10 mouse cellular contexts compared by ENCODE assay signal in the genomic region with DNA sequence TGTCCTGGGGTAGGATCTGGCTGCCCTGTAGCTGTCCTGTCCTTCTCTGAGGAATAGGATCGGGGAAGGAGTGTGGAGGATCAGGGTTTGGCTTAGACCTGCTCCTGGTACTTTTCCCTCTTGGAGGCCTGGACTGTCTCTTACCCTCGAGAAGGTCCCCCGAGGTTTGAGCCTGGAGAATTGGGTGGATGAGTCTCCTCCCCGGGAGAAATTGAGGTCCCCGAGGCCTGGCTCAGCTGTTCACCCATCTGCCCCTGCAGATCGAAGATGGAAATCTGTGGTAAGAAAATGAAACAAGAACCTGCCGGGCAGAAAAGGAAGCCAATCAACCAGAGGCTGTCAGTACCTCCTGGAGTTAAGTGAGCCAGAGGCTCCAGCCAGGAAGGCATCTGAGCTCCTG. TPM values are rescaled to one million over a fixed set of nuclear protein-coding genes. Genes with fewer than 3 reads are reported as not detected.
DNase-seq lines count a peak whose midpoint lies in the region; ATAC-seq lines count a peak whose summit lies in the region.
"Had no signal": no experiment of that assay in that cellular context is flagged by ENCODE, and none has a peak within 500 bp of the region (broad histone marks: within the 10 kb centered on the region; RNA-seq: fewer than 3 reads in every experiment).

No protein-coding gene starts in this region.

- H3K9me3 ChIP-seq in heart, embryonic 13.5 days = no peaks in the 10 kb centered on the region
- no peaks in the 10 kb centered on the region for H3K9me3 ChIP-seq in forebrain, embryonic 11.5 days (ENCODE audit: control insufficient read depth, low read length)
- no peaks in the 10 kb centered on the region for H3K9me3 ChIP-seq in limb, embryonic 10.5 days (replicated peaks)
- no peaks in the 10 kb centered on the region for H3K9me3 ChIP-seq in stomach, embryonic 15.5 days
- H3K9me3 ChIP-seq: G1E had no signal

- H3K9ac ChIP-seq in heart, embryonic 13.5 days = peak overlapping the region; percentile 38
- H3K9ac ChIP-seq in forebrain, embryonic 11.5 days (ENCODE audit: low read length) = peak overlapping the region; percentile 49
- no peak overlapping the region for H3K9ac ChIP-seq in stomach, embryonic 15.5 days

- WGBS in heart, embryonic 13.5 days = 45% methylated on average over 7 of the region's 7 CpGs
- 53% methylated on average over 7 of the region's 7 CpGs for WGBS in forebrain, embryonic 11.5 days
- whole genome bisulfite sequencing in limb, embryonic 10.5 days = 73% methylated on average over 7 of the region's 7 CpGs
- WGBS in stomach, embryonic 15.5 days = 55% methylated on average over 7 of the region's 7 CpGs

- H3K27ac ChIP-seq in heart, embryonic 13.5 days (replicated peaks) = 0 out of 2 replicates have a peak overlapping the region, but pooled peaks have one; percentile 50
- H3K27ac ChIP-seq in forebrain, embryonic 11.5 days (ENCODE audit: low read depth, low read length) = peak overlapping the region; percentile 51; the same call in 1 of the 2 replicates
- peak overlapping the region; percentile 70; the same call in 1 of the 2 replicates for H3K27ac ChIP-seq in limb, embryonic 10.5 days
- peak overlapping the region; percentile 51; the same call in 1 of the 2 replicates for H3K27ac ChIP-seq in stomach, embryonic 15.5 days

- intact Hi-C loops in heart, postnatal 10 days (cut with DNase I) = loop anchor here (2.0 kb wide), 1 partner anchor 21 kb away; no protein-coding TSS in a partner anchor

- no peak for ATAC-seq in heart, embryonic 13.5 days (ENCODE audit: extremely low read depth, insufficient number of reproducible peaks, low FRiP score, low TSS enrichment)
- 0 out of 2 replicates have a peak, but pooled peaks have one; percentile 25 for ATAC-seq in forebrain, embryonic 11.5 days (replicated peaks; ENCODE audit: low FRiP score)
- ATAC-seq in stomach, embryonic 15.5 days (ENCODE audit: insufficient read depth, low FRiP score, low read depth) = no peak

- no peak overlapping the region for H3K4me2 ChIP-seq in heart, embryonic 13.5 days
- H3K4me2 ChIP-seq in forebrain, embryonic 11.5 days (ENCODE audit: low read depth, low read length, severe bottlenecking) = 0 out of 2 replicates have a peak overlapping the region, but pooled peaks have one; percentile 15
- H3K4me2 ChIP-seq in stomach, embryonic 15.5 days = no peak overlapping the region

- peaks cover 50% of the 10 kb centered on the region for H3K4me1 ChIP-seq in heart, embryonic 13.5 days
- H3K4me1 ChIP-seq in forebrain, embryonic 11.5 days (replicated peaks; ENCODE audit: control insufficient read depth, insufficient read depth, low read length) = peaks cover 26% of the 10 kb centered on the region
- H3K4me1 ChIP-seq in limb, embryonic 10.5 days = peaks cover 38% of the 10 kb centered on the region
- H3K4me1 ChIP-seq in stomach, embryonic 15.5 days = peaks cover 25% of the 10 kb centered on the region

- no peak for DNase-seq in heart, postnatal 10 days
- no peak for DNase-seq in forebrain, embryonic 11.5 days (ENCODE audit: low spot score)
- DNase-seq in limb, embryonic 10.5 days (ENCODE audit: low spot score) = no peak
- no peak for DNase-seq in adrenal gland, postnatal 4 days (ENCODE audit: low spot score in 2 of 2)
- DNase-seq in kidney, adult 18-20 months = no peak
- no peak for DNase-seq in layer of hippocampus, postnatal 25 days (ENCODE audit: extremely low spot score in 1 of 2, low spot score in 1 of 2)
- DNase-seq: lung, adult 2 months had no signal

- H3K27me3 ChIP-seq in heart, embryonic 13.5 days (replicated peaks) = no peaks in the 10 kb centered on the region
- no peaks in the 10 kb centered on the region; the same call in 1 of the 2 replicates for H3K27me3 ChIP-seq in forebrain, embryonic 11.5 days (ENCODE audit: control insufficient read depth, insufficient read depth, low read length)
- H3K27me3 ChIP-seq in limb, embryonic 10.5 days (ENCODE audit: low read depth, poor library complexity, severe bottlenecking) = peaks cover 30% of the 10 kb centered on the region
- no peaks in the 10 kb centered on the region for H3K27me3 ChIP-seq in stomach, embryonic 15.5 days (replicated peaks)

- no peaks in the 10 kb centered on the region for H3K36me3 ChIP-seq in heart, embryonic 13.5 days
- no peaks in the 10 kb centered on the region for H3K36me3 ChIP-seq in forebrain, embryonic 11.5 days (ENCODE audit: control insufficient read depth, insufficient read depth, low read length)
- H3K36me3 ChIP-seq in limb, embryonic 10.5 days = no peaks in the 10 kb centered on the region
- no peaks in the 10 kb centered on the region for H3K36me3 ChIP-seq in stomach, embryonic 15.5 days
- H3K36me3 ChIP-seq: G1E had no signal

- no peak overlapping the region for H3K4me3 ChIP-seq in heart, embryonic 13.5 days
- no peak overlapping the region for H3K4me3 ChIP-seq in forebrain, embryonic 11.5 days (ENCODE audit: low read depth, low read length)
- H3K4me3 ChIP-seq in limb, embryonic 10.5 days = no peak overlapping the region
- no peak overlapping the region for H3K4me3 ChIP-seq in stomach, embryonic 15.5 days (replicated peaks)

RNA-seq across cellular contexts. Expression of a gene that starts 45.5 kb away (rescaled TPM):
- polyA plus RNA-seq in heart, embryonic 13.5 days (2015; fragmentation: Nextera tagmentation; extraction: Ambion mirVana) = 10.6 and 10.7 TPM in 2 replicates
- 10 to 100 TPM; 58.1 to 68.9 TPM for total RNA-seq in heart, postnatal 10 days (2021)
- 16.2 and 18.8 TPM in 2 replicates for polyA plus RNA-seq in forebrain, embryonic 11.5 days (2014; fragmentation: Nextera tagmentation; extraction: Ambion mirVana)
- 1.4 and 2.3 TPM in 2 replicates for polyA plus RNA-seq in limb, embryonic 10.5 days (2016; fragmentation: Nextera tagmentation; extraction: Ambion mirVana)
- polyA plus RNA-seq in stomach, embryonic 15.5 days (2015; fragmentation: Nextera tagmentation; extraction: Ambion mirVana) = 16.5 and 17.4 TPM in 2 replicates
- 10 to 100 TPM; 22.2 to 32.7 TPM for total RNA-seq in adrenal gland, postnatal 4 days (2021)
- 10 to 100 TPM; 34.4 to 52.1 TPM for total RNA-seq in layer of hippocampus, postnatal 25 days (2021)
